22 mouse cellular contexts compared by ENCODE assay signal in genomic region chr1:132745636-132746035, GRCm38 (mm10). TPM values are rescaled to one million over a fixed set of nuclear protein-coding genes. Genes with fewer than 3 reads are reported as not detected.
"Had no signal": no experiment of that assay in that cellular context is flagged by ENCODE, and none has a peak within 500 bp of the region (broad histone marks: within the 10 kb centered on the region; RNA-seq: fewer than 3 reads in every experiment).

No protein-coding gene starts in this region.

- H3K27ac ChIP-seq: heart, adult 2 months; heart, embryonic 13.5 days; heart, embryonic 15.5 days; hindbrain, embryonic 13.5 days; hindbrain, embryonic 15.5 days; hindbrain, postnatal 0 days; kidney, embryonic 15.5 days; kidney, postnatal 0 days; limb, embryonic 13.5 days; limb, embryonic 15.5 days had no signal

- DNase-seq: forebrain, postnatal 0 days; gastrocnemius, postnatal 14 days; gastrocnemius, postnatal 36 days; heart, adult 11 months; kidney, adult 11 months; kidney, adult 2 months; kidney, adult 9 months; kidney, postnatal 14 days; kidney, postnatal 36 days; layer of hippocampus, adult 9-11 months; layer of hippocampus, postnatal 36 days had no signal

- H3K4me3 ChIP-seq: heart, adult 2 months; heart, embryonic 13.5 days; heart, embryonic 15.5 days; hindbrain, embryonic 13.5 days; hindbrain, embryonic 15.5 days; kidney, embryonic 15.5 days; limb, embryonic 13.5 days; limb, embryonic 15.5 days had no signal

RNA-seq across cellular contexts. Expression of gene Nfasc, which starts 4.0 kb away (rescaled TPM):
- total RNA-seq: hematopoietic stem cell, adult 5-6 weeks had no signal
